Mouse (Mus musculus) hindbrain, embryonic 10.5 days (tissue): Measurements from ENCODE around the gene Hecw2. TPM values are rescaled to one million over a fixed set of nuclear protein-coding genes. Genes with fewer than 3 reads are reported as not detected.

ENCODE experiments used
- DNase-seq: peaks from one replicate; pipeline ENCODE4 v3.0.0-alpha.2; 2017; ENCODE audit warnings: low spot score
- H3K27ac ChIP-seq: fragments of 300-500 bp; sonication (generic); 2 replicates; pipeline ENCODE4 v1.5.1; 2016; ENCODE audit warnings: mild to moderate bottlenecking, moderate library complexity
- H3K27me3 ChIP-seq: fragments of 300-500 bp; sonication (generic); 2 replicates; pipeline ENCODE4 v1.6.1; 2016; ENCODE audit warnings: mild to moderate bottlenecking; ENCODE audit not compliant: poor library complexity, insufficient read depth, severe bottlenecking
- H3K36me3 ChIP-seq: fragments of 300-500 bp; sonication (generic); 2 replicates; pipeline ENCODE4 v1.6.1; 2016; ENCODE audit warnings: mild to moderate bottlenecking, moderate library complexity
- H3K4me1 ChIP-seq: fragments of 300-500 bp; sonication (generic); replicated peaks from 2 replicates; pipeline ENCODE4 v1.6.1; 2016; ENCODE audit warnings: mild to moderate bottlenecking
- H3K4me3 ChIP-seq: fragments of 300-500 bp; sonication (generic); 2 replicates; pipeline ENCODE4 v1.5.1; 2016; ENCODE audit warnings: mild to moderate bottlenecking, moderate library complexity
- H3K9me3 ChIP-seq: fragments of 300-500 bp; sonication (generic); 2 replicates; pipeline ENCODE4 v1.6.1; 2016; ENCODE audit warnings: mild to moderate bottlenecking, moderate library complexity
- WGBS: fragments of 180-500 bp; shearing (Covaris S2); methylation state at CpG from one replicate; pipeline ENCODE4 v1.1.7; 2016; 5-methylcytosine and 5-hydroxymethylcytosine counted together
- polyA plus RNA-seq: library from polyadenylated mRNA; unstranded; fragments of >200 nt; fragmentation: Nextera tagmentation; extraction: Ambion mirVana; gene quantifications from 2 replicates; pipeline ENCODE4 v1.2.1, GENCODE M21; 2016

The Hecw2 gene
- polyA plus RNA-seq, 1 experiment from 2014 or later, result 5.1 TPM

DNA sequence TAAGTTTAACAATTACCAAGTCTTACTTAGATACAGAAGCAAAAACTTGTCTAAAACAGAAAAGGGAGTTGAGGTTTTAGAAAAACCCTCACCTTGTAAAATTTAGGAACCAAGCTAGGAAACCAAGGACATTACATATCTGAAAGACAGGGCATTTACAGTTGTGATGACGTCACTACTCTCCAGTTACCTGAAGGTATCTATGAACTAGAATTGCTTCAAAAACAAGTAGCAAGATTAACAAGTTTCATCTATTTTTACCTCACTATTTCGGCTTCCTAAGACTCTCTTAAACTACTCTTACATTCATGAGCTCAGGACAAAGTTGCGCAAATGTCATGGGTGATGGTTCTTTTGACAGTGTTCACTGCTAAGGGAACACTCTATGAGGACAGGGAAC is 422.0 kb downstream of the Hecw2 start:
- Histone ChIP-seq H3K4me3 (no peak overlapping the region), H3K9me3 (no peaks in the 10 kb centered on the region), H3K36me3 (no peaks in the 10 kb centered on the region), H3K27me3 (no peaks in the 10 kb centered on the region), H3K4me1 (no peaks in the 10 kb centered on the region), H3K27ac (no peak overlapping the region)
- 94% methylated on average over 3 of the region's 3 CpGs for WGBS
- DNase-seq, result no peak

DNA sequence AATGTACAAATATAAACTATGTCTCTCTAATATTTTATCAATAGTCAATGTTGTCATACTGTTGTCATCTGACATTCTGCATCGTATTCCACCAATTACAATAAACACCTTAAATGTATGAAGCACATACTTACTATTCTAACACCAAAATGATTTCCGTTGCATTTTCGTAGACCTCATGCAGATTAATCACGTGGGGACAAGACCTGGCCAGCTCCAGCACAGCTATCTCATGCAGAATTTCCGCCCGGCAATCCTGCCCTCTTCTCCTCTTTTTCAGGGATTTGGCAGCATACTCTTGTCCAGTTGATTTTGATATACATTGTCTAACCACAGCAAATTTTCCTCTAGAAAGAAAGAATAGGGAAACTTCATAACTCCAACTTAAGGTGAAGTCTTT is 423.5 kb downstream of the Hecw2 start:
- Histone ChIP-seq H3K4me3 (no peak overlapping the region), H3K4me1 (no peaks in the 10 kb centered on the region), H3K27ac (no peak overlapping the region), H3K36me3 (no peaks in the 10 kb centered on the region), H3K9me3 (no peaks in the 10 kb centered on the region), H3K27me3 (no peaks in the 10 kb centered on the region)
- no peak for DNase-seq
- 92% methylated on average over 6 of the region's 6 CpGs for WGBS

DNA sequence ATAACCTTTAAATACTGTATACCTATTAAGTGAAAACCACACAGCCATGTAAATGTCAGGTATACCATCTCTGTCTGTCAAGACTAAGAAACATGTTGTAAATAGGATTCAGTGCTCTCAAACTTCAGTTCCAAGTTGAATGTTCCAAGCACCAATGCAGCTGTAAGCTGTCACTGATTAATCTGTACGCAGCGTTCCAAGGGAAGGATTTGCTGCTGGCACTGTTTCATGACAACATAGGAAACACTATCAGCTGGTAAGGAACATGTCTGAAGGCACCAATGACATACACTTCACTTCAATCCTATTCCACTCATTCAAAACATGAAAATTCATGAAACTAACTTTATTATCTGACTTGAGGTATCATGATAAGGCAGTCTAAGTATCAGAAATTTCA is 428.9 kb downstream of the Hecw2 start:
- no peak overlapping the region for H3K27ac ChIP-seq
- H3K4me1 ChIP-seq, result no peaks in the 10 kb centered on the region
- H3K9me3 ChIP-seq, result no peaks in the 10 kb centered on the region
- H3K27me3 ChIP-seq, result no peaks in the 10 kb centered on the region
- DNase-seq, result no peak
- H3K4me3 ChIP-seq, result no peak overlapping the region
- H3K36me3 ChIP-seq, result peaks cover 7% of the 10 kb centered on the region; the same call in 1 of the 2 replicates
- 91% methylated on average over 2 of the region's 2 CpGs for WGBS

DNA sequence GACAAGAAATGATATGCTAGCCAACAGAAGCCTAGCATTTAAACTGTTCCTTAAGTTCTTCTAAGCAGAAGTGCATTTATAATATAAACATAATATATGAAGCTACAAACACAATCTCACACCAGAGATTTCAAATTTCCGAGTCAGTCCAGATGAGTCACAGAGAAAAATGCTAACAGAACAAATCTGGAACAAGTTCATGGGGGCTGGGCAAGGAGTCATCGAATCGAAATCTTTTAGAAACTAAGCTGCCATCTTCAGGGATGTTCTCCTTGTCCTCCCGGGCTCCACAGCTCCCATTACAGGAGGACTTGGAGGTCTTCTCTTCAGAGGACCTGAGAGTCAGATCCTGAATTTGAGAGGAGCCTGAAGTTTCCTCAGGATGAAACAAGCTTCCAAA is 437.7 kb downstream of the Hecw2 start:
- Histone ChIP-seq H3K9me3 (no peaks in the 10 kb centered on the region), H3K36me3 (0 out of 2 replicates have a peak, but pooled peaks cover 2% of the 10 kb centered on the region), H3K27me3 (no peaks in the 10 kb centered on the region), H3K4me1 (no peaks in the 10 kb centered on the region), H3K27ac (no peak overlapping the region), H3K4me3 (no peak overlapping the region)
- no peak for DNase-seq
- WGBS, result 89% methylated on average over 4 of the region's 4 CpGs

Other genes with a start within 250 kb of the Hecw2 start
- 0.50 and 1.00 TPM in 2 replicates for gene Ccdc150, start 55.5 kb upstream of the Hecw2 start, polyA plus RNA-seq
- gene Gtf3c3, start 243.8 kb upstream of the Hecw2 start, polyA plus RNA-seq, result 28.1 and 29.3 TPM in 2 replicates